Mouse (Mus musculus) lung, embryonic 16.5 days (tissue): Measurements from ENCODE around the gene Atxn7l2. TPM values are rescaled to one million over a fixed set of nuclear protein-coding genes. Genes with fewer than 3 reads are reported as not detected.

ENCODE experiments used
- ATAC-seq: fragments of 200-750 bp; cut with Nextera tagmentation; 2 replicates; pipeline ENCODE4 v1.8.0; 2017; ENCODE audit warnings: low read depth, mild to moderate bottlenecking, moderate library complexity
- H3K27ac ChIP-seq: fragments of 300-500 bp; sonication (generic); 2 replicates; pipeline ENCODE4 v1.5.1; 2014; ENCODE audit warnings: mild to moderate bottlenecking, control low read depth, low read length
- H3K27me3 ChIP-seq: fragments of 300-500 bp; sonication (generic); 2 replicates; pipeline ENCODE4 v1.6.1; 2014; ENCODE audit warnings: low read depth, low read length, mixed read lengths; ENCODE audit not compliant: control insufficient read depth, insufficient read depth
- H3K36me3 ChIP-seq: fragments of 300-500 bp; sonication (generic); 2 replicates; pipeline ENCODE4 v1.6.1; 2014; ENCODE audit warnings: low read length; ENCODE audit not compliant: control insufficient read depth, insufficient read depth
- H3K4me1 ChIP-seq: fragments of 300-500 bp; sonication (generic); replicated peaks from 2 replicates; pipeline ENCODE4 v1.6.1; 2014; ENCODE audit warnings: low read length, mixed read lengths; ENCODE audit not compliant: control insufficient read depth, insufficient read depth
- H3K4me2 ChIP-seq: fragments of 300-500 bp; sonication (generic); 2 replicates; pipeline ENCODE4 v1.6.1; 2014; ENCODE audit warnings: low read depth, low read length, control low read depth
- H3K4me3 ChIP-seq: fragments of 300-500 bp; sonication (generic); 2 replicates; pipeline ENCODE4 v1.5.1; 2014; ENCODE audit warnings: mild to moderate bottlenecking, low read length, control low read depth
- H3K9ac ChIP-seq: fragments of 300-500 bp; sonication (generic); 2 replicates; pipeline ENCODE4 v1.6.1; 2014; ENCODE audit warnings: low read length, control low read depth
- H3K9me3 ChIP-seq: fragments of 300-500 bp; sonication (generic); 2 replicates; pipeline ENCODE4 v1.6.1; 2016; ENCODE audit warnings: low read length; ENCODE audit not compliant: control insufficient read depth
- WGBS: fragments of 180-500 bp; shearing (Covaris S2); extraction: QIAGEN DNeasy Blood & Tissue Kit; methylation state at CpG from one replicate; pipeline ENCODE4 v1.1.7; 2014; 5-methylcytosine and 5-hydroxymethylcytosine counted together
- polyA plus RNA-seq: library from polyadenylated mRNA; unstranded; fragments of >200 nt; fragmentation: Nextera tagmentation; extraction: Ambion mirVana; gene quantifications from 2 replicates; pipeline ENCODE4 v1.2.1, GENCODE M21; 2015

Atxn7l2 gene
- polyA plus RNA-seq, 1 experiment from 2014 or later, result 13.4 TPM

GRCm38 (mm10) chr3:108187111-108187795, 23.5 kb downstream of the Atxn7l2 start:
- WGBS, result 59% methylated on average over 20 of the region's 20 CpGs
- peak overlapping the region; percentile 55; the same call in 1 of the 2 replicates for H3K4me3 ChIP-seq
- 0 out of 2 replicates have a peak, but pooled peaks have one; percentile 7 for ATAC-seq

GRCm38 (mm10) chr3:108186098-108187047, 24.4 kb downstream of the Atxn7l2 start, which contains the start of gene Amigo1:
Gene Amigo1 (plus strand): TSS chr3:108186335.
- H3K4me2 ChIP-seq, result peak within 1 kb of the TSS; percentile 94
- 0 out of 2 replicates have a peak, but pooled peaks cover 3% of the 10 kb centered on the region for H3K27me3 ChIP-seq
- H3K9me3 ChIP-seq, result no peaks in the 10 kb centered on the region
- no peak within 1 kb of the TSS for H3K27ac ChIP-seq
- H3K4me3 ChIP-seq, result peak within 1 kb of the TSS; percentile 55
- peak; percentile 78 for ATAC-seq
- H3K4me1 ChIP-seq, result peaks cover 16% of the 10 kb centered on the region
- 3% methylated on average over 44 of the region's 100 CpGs for WGBS
- H3K9ac ChIP-seq, result peak within 1 kb of the TSS; percentile 71
- H3K36me3 ChIP-seq, result no peaks in the 10 kb centered on the region

More at GRCm38 (mm10) chr3:108187111-108187795, 23.5 kb downstream of the Atxn7l2 start:
- Histone ChIP-seq H3K27me3 (0 out of 2 replicates have a peak, but pooled peaks cover 3% of the 10 kb centered on the region), H3K9me3 (no peaks in the 10 kb centered on the region), H3K9ac (peak overlapping the region; percentile 71), H3K4me1 (peaks cover 16% of the 10 kb centered on the region), H3K4me2 (peak overlapping the region; percentile 94; the same call in 1 of the 2 replicates), H3K27ac (no peak overlapping the region), H3K36me3 (no peaks in the 10 kb centered on the region)

DNA sequence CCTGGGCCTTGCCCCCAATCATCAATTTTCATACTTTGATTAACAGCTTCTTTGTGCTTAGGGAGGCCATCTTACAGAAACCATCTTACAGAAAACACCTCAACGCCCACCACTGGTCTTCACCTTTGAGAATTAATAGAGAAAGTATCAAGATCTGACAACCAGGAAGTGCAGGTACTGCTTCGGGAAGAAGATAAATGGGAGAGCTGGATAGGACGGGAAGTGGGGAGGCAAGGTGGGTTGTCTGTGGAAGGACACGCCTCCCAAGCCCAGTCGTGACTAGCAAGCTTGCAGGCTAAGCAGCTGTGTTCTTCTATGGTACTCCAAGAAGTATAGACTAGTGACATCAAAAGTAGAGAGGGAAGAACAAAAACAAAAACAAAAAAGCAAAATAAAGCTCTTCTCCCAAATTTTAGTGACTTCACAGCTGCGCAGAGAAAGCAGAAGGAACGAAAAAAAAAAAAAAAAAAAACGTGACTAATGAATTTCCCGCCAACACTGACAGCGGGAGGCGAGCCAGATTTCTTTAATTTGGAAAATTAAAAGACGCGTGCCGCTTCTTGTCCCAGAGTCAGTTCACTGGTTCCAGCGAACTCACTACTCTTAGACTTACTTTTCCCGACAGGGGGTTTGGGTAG, 25.2 kb downstream of the Atxn7l2 start:
- Histone ChIP-seq H3K9ac (peak overlapping the region; percentile 71; the same call in 1 of the 2 replicates), H3K9me3 (no peaks in the 10 kb centered on the region), H3K27me3 (0 out of 2 replicates have a peak, but pooled peaks cover 3% of the 10 kb centered on the region), H3K4me1 (peaks cover 16% of the 10 kb centered on the region), H3K36me3 (no peaks in the 10 kb centered on the region), H3K4me2 (peak overlapping the region; percentile 94), H3K4me3 (peak overlapping the region; percentile 55), H3K27ac (no peak overlapping the region)
- 3% methylated on average over 16 of the region's 16 CpGs for WGBS
- ATAC-seq, result no peak

GRCm38 (mm10) chr3:108184742-108185141, 26.0 kb downstream of the Atxn7l2 start:
- no peak overlapping the region for H3K4me2 ChIP-seq
- no peak overlapping the region for H3K4me3 ChIP-seq
- H3K4me1 ChIP-seq, result peaks cover 12% of the 10 kb centered on the region
- WGBS, result 57% methylated on average over 3 of the region's 3 CpGs
- no peak overlapping the region for H3K9ac ChIP-seq
- H3K27me3 ChIP-seq, result 0 out of 2 replicates have a peak, but pooled peaks cover 3% of the 10 kb centered on the region
- ATAC-seq, result no peak
- H3K9me3 ChIP-seq, result no peaks in the 10 kb centered on the region
- no peaks in the 10 kb centered on the region for H3K36me3 ChIP-seq
- no peak overlapping the region for H3K27ac ChIP-seq

- no peak overlapping the region for H3K27ac ChIP-seq
- H3K4me2 ChIP-seq, result no peak overlapping the region
- H3K4me1 ChIP-seq, result peaks cover 6% of the 10 kb centered on the region
- 36% methylated on average over 2 of the region's 2 CpGs for WGBS
- no peaks in the 10 kb centered on the region for H3K27me3 ChIP-seq
- H3K9me3 ChIP-seq, result no peaks in the 10 kb centered on the region
- no peak for ATAC-seq
- H3K9ac ChIP-seq, result no peak overlapping the region
- no peaks in the 10 kb centered on the region for H3K36me3 ChIP-seq
- no peak overlapping the region for H3K4me3 ChIP-seq
Observed at GRCm38 (mm10) chr3:108180514-108180913, 30.2 kb downstream of the Atxn7l2 start.

DNA sequence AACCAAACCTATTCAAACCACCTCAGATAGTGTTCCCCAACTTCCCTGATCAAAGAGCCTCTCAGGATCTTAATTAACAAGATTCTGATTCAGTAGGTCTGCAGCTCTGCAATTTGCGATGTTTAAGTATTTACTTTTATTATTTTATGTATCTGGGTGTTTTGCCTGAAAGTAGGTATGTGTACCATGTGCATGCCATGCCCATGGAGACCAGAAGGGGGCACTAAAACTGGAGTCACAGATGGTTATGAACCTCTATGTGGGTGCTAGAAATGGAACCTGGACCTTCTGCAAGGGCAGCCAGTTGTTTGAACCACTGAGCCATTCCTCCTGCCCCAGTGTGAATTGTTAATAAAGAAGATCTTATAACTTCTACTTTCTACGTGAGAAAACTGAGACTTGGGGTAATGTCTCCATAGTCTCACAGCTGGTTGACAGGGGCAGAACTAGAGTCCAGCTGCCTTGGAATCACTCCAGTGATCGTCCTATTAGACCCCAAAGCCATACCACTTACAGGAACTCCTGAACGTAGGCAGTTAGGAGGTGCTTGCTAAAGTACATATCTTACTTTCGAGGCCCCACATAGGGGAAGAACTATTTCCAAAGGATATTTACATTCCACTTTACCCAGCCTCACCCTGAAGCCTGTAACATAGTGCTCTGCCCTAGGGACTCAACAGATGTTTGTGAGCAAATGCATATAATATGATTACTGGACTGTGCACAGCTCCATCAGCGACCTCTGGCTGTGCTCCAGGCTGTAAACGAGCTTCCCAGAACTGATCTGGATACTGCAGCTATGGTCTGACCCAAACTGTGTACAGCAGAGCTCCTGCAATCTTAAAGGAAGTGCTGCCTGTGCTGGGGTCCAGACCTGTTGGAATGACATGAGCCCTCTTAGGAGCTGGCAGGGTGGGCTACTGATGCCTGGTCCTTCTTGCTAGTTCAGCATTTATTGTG, 31.7 kb downstream of the Atxn7l2 start:
- H3K27me3 ChIP-seq, result no peaks in the 10 kb centered on the region
- H3K9me3 ChIP-seq, result no peaks in the 10 kb centered on the region
- H3K4me2 ChIP-seq, result no peak overlapping the region
- WGBS, result 43% methylated on average over 7 of the region's 7 CpGs
- ATAC-seq, result peak; percentile 92
- no peaks in the 10 kb centered on the region for H3K36me3 ChIP-seq
- no peak overlapping the region for H3K4me3 ChIP-seq
- 0 out of 2 replicates have a peak overlapping the region, but pooled peaks have one; percentile 19 for H3K27ac ChIP-seq
- H3K9ac ChIP-seq, result no peak overlapping the region
- H3K4me1 ChIP-seq, result peaks cover 6% of the 10 kb centered on the region

- Histone ChIP-seq H3K36me3 (no peaks in the 10 kb centered on the region), H3K9me3 (no peaks in the 10 kb centered on the region), H3K27ac (no peak overlapping the region), H3K9ac (no peak overlapping the region), H3K4me3 (no peak overlapping the region), H3K4me1 (peaks cover 6% of the 10 kb centered on the region), H3K27me3 (no peaks in the 10 kb centered on the region), H3K4me2 (no peak overlapping the region)
- no peak for ATAC-seq
- WGBS, result 30% methylated on average over 14 of the region's 14 CpGs
Observed at GRCm38 (mm10) chr3:108174672-108175531, 35.8 kb downstream of the Atxn7l2 start.
